Mouse (Mus musculus): ENCODE data around the gene Furin. TPM values are rescaled to one million over a fixed set of nuclear protein-coding genes. Genes with fewer than 3 reads are reported as not detected.

Furin gene
- polyA plus RNA-seq, 1 experiment from 2014 or later: 12.7 TPM

Other genes with a start within 250 kb of the Furin start
- 15.8 and 16.3 TPM in 2 replicates for gene Sema4b, start 218.6 kb downstream of the Furin start, polyA plus RNA-seq (2015; fragmentation: Nextera tagmentation; extraction: Ambion mirVana)
- 88.4 and 96.0 TPM in 2 replicates for gene Cib1, start 172.6 kb downstream of the Furin start, polyA plus RNA-seq (2015; fragmentation: Nextera tagmentation; extraction: Ambion mirVana)
- 3.5 and 3.9 TPM in 2 replicates for gene Gdpgp1, start 172.6 kb downstream of the Furin start, polyA plus RNA-seq (2015; fragmentation: Nextera tagmentation; extraction: Ambion mirVana)
- gene Ttll13, start 159.1 kb downstream of the Furin start, polyA plus RNA-seq (2015; fragmentation: Nextera tagmentation; extraction: Ambion mirVana): 1.1 and 2.2 TPM in 2 replicates
- gene Ngrn, start 144.2 kb downstream of the Furin start, polyA plus RNA-seq (2015; fragmentation: Nextera tagmentation; extraction: Ambion mirVana): 46.2 and 47.4 TPM in 2 replicates
- gene Vps33b, start 135.8 kb downstream of the Furin start, polyA plus RNA-seq (2015; fragmentation: Nextera tagmentation; extraction: Ambion mirVana): 9.7 and 10.7 TPM in 2 replicates
- gene Prc1, start 111.0 kb downstream of the Furin start, polyA plus RNA-seq (2015; fragmentation: Nextera tagmentation; extraction: Ambion mirVana): 166 and 182 TPM in 2 replicates
- 7.2 and 8.9 TPM in 2 replicates for gene Rccd1, start 81.0 kb downstream of the Furin start, polyA plus RNA-seq (2015; fragmentation: Nextera tagmentation; extraction: Ambion mirVana)
- gene Unc45a, start 64.4 kb downstream of the Furin start, polyA plus RNA-seq (2015; fragmentation: Nextera tagmentation; extraction: Ambion mirVana): 40.8 and 42.3 TPM in 2 replicates
- gene Hddc3, start 62.3 kb downstream of the Furin start, polyA plus RNA-seq (2015; fragmentation: Nextera tagmentation; extraction: Ambion mirVana): 20.9 and 21.9 TPM in 2 replicates
- gene Man2a2, start 34.1 kb downstream of the Furin start, polyA plus RNA-seq (2015; fragmentation: Nextera tagmentation; extraction: Ambion mirVana): 20.4 and 21.1 TPM in 2 replicates
- gene Fes, start 17.5 kb downstream of the Furin start, polyA plus RNA-seq (2015; fragmentation: Nextera tagmentation; extraction: Ambion mirVana): 18.5 and 19.3 TPM in 2 replicates
- 23.1 and 25.2 TPM in 2 replicates for gene Blm, start 129.7 kb upstream of the Furin start, polyA plus RNA-seq (2015; fragmentation: Nextera tagmentation; extraction: Ambion mirVana)